Mouse (Mus musculus): ENCODE results near the gene Slc50a1. TPM values are rescaled to one million over a fixed set of nuclear protein-coding genes. Genes with fewer than 3 reads are reported as not detected.

Gene Slc50a1
- total and polyA plus RNA-seq, 3 experiments = 22.5 to 45.9 TPM; not detected in 1

- Histone ChIP-seq H3K4me1 (ENCODE audit: control insufficient read depth in 1 of 2, insufficient read depth in 2 of 2, low read length in 2 of 2) (peaks cover 2 to 8% of the 10 kb centered on the region in 2 experiments; a peak in 2 of 4 replicates), H3K4me3 (ENCODE audit: control insufficient read depth in 1 of 2, insufficient read depth in 1 of 2, low read depth in 2 of 2, low read length in 2 of 2) (no peak overlapping the region), H3K9ac (ENCODE audit: control insufficient read depth, low read depth, low read length, poor library complexity, severe bottlenecking) (no peak overlapping the region), H3K79me2 (ENCODE audit: control insufficient read depth, insufficient read depth, low read length, poor library complexity) (no peaks in the 10 kb centered on the region), H3K9me3 (replicated peaks; ENCODE audit: insufficient read depth, low read length) (no peaks in the 10 kb centered on the region), H3K27ac (ENCODE audit: control insufficient read depth, low read depth, low read length) (no peak overlapping the region), H3K36me3 (ENCODE audit: control insufficient read depth in 1 of 2, insufficient read depth in 2 of 2, low read length in 2 of 2) (peaks cover 0 to 5% of the 10 kb centered on the region in 2 experiments; a peak in 1 of 4 replicates), H3K27me3 (ENCODE audit: control insufficient read depth in 1 of 2, insufficient read depth in 2 of 2, low read length in 2 of 2) (no peaks in the 10 kb centered on the region)
- DNase-seq (ENCODE audit: low read depth, low spot score) = no peak
- no peak for TF ChIP-seq MAZ (IDR thresholded peaks at IDR 0.05; ENCODE audit: low read depth, low read length)
- no peak for TF ChIP-seq UBTF (IDR thresholded peaks at IDR 0.05; ENCODE audit: borderline replicate concordance, insufficient read depth, low read depth, low read length)
- TF ChIP-seq MAFK (IDR thresholded peaks at IDR 0.05; ENCODE audit: borderline replicate concordance, low read depth, low read length) = no peak
- TF ChIP-seq TCF12 (IDR thresholded peaks at IDR 0.05; ENCODE audit: low read depth, low read length) = no peak
- TF ChIP-seq POLR2A (IDR thresholded peaks at IDR 0.05; ENCODE audit: control insufficient read depth in 1 of 2, insufficient read depth in 1 of 2, low read depth in 1 of 2, low read length in 2 of 2, poor library complexity in 1 of 2) = no peak
- TF ChIP-seq CTCF (IDR thresholded peaks at IDR 0.05 in 2 of 3, conservative IDR thresholded peaks at IDR 0.05 in 1 of 3; ENCODE audit: control insufficient read depth in 1 of 3, insufficient read depth in 1 of 3, low read depth in 2 of 3, low read length in 3 of 3, poor library complexity in 1 of 3, severe bottlenecking in 1 of 3) = no peak
- no peak for TF ChIP-seq HCFC1 (IDR thresholded peaks at IDR 0.05; ENCODE audit: low read depth, low read length)
Observed at GRCm38 (mm10) chr3:89219546-89219945, 50.8 kb downstream of the Slc50a1 start.

- no peak overlapping the region for H3K9ac ChIP-seq (ENCODE audit: control insufficient read depth, low read depth, low read length, poor library complexity, severe bottlenecking)
- H3K4me3 ChIP-seq (ENCODE audit: control insufficient read depth in 1 of 2, insufficient read depth in 1 of 2, low read depth in 2 of 2, low read length in 2 of 2) = no peak overlapping the region
- H3K9me3 ChIP-seq (replicated peaks; ENCODE audit: insufficient read depth, low read length) = no peaks in the 10 kb centered on the region
- H3K27ac ChIP-seq (ENCODE audit: control insufficient read depth, low read depth, low read length) = no peak overlapping the region
- peaks cover 0 to 5% of the 10 kb centered on the region in 2 experiments; a peak in 1 of 4 replicates for H3K36me3 ChIP-seq (ENCODE audit: control insufficient read depth in 1 of 2, insufficient read depth in 2 of 2, low read length in 2 of 2)
- peaks cover 2 to 8% of the 10 kb centered on the region in 2 experiments; a peak in 2 of 4 replicates for H3K4me1 ChIP-seq (ENCODE audit: control insufficient read depth in 1 of 2, insufficient read depth in 2 of 2, low read length in 2 of 2)
- DNase-seq (ENCODE audit: low read depth, low spot score) = no peak
- H3K27me3 ChIP-seq (ENCODE audit: control insufficient read depth in 1 of 2, insufficient read depth in 2 of 2, low read length in 2 of 2) = no peaks in the 10 kb centered on the region
- TF ChIP-seq GABPA (IDR thresholded peaks at IDR 0.05; ENCODE audit: low read depth, low read length) = no peak
- no peak for TF ChIP-seq SMC3 (IDR thresholded peaks at IDR 0.05; ENCODE audit: low read depth, low read length)
- TF ChIP-seq SIN3A (IDR thresholded peaks at IDR 0.05; ENCODE audit: low read length) = no peak
- H3K79me2 ChIP-seq (ENCODE audit: control insufficient read depth, insufficient read depth, low read length, poor library complexity) = peaks cover 4% of the 10 kb centered on the region
Observed at GRCm38 (mm10) chr3:89218271-89218670, 52.1 kb downstream of the Slc50a1 start.

Other genes with a start within 250 kb of the Slc50a1 start
- 32.2 and 40.8 TPM in 2 replicates for gene Rusc1, start 177.3 kb downstream of the Slc50a1 start, total RNA-seq (2012; rRNA removed)
- 10 to 100 TPM in 1 of 2 experiments, not detected in 1; 58.9 TPM for gene Rusc1, start 177.3 kb downstream of the Slc50a1 start, polyA plus RNA-seq (2012; ENCODE audit: insufficient read depth in 1 of 2, insufficient read length in 2 of 2, low read depth in 1 of 2, low replicate concordance in 2 of 2, missing spikeins in 1 of 2)
- not detected in 2 replicates for gene Gm43738, start 169.5 kb downstream of the Slc50a1 start, total RNA-seq (2012; rRNA removed)
- not detected for gene Gm43738, start 169.5 kb downstream of the Slc50a1 start, polyA plus RNA-seq (2012; ENCODE audit: insufficient read depth in 1 of 2, insufficient read length in 2 of 2, low read depth in 1 of 2, low replicate concordance in 2 of 2, missing spikeins in 1 of 2)
- 239 and 267 TPM in 2 replicates for gene Fdps, start 168.6 kb downstream of the Slc50a1 start, total RNA-seq (2012; rRNA removed)
- 100 to 1,000 TPM in 1 of 2 experiments, not detected in 1; 226 TPM for gene Fdps, start 168.6 kb downstream of the Slc50a1 start, polyA plus RNA-seq (2012; ENCODE audit: insufficient read depth in 1 of 2, insufficient read length in 2 of 2, low read depth in 1 of 2, low replicate concordance in 2 of 2, missing spikeins in 1 of 2)
- gene Pklr, start 134.4 kb downstream of the Slc50a1 start, total RNA-seq (2012; rRNA removed) = 41.1 and 53.2 TPM in 2 replicates
- gene Pklr, start 134.4 kb downstream of the Slc50a1 start, polyA plus RNA-seq (2012; ENCODE audit: insufficient read depth in 1 of 2, insufficient read length in 2 of 2, low read depth in 1 of 2, low replicate concordance in 2 of 2, missing spikeins in 1 of 2) = 100 to 1,000 TPM; 133 to 185 TPM
- gene Hcn3, start 110.4 kb downstream of the Slc50a1 start, total RNA-seq (2012; rRNA removed) = 4.0 TPM in 2 replicates
- 1 to 10 TPM in 1 of 2 experiments, not detected in 1; 7.4 TPM for gene Hcn3, start 110.4 kb downstream of the Slc50a1 start, polyA plus RNA-seq (2012; ENCODE audit: insufficient read depth in 1 of 2, insufficient read length in 2 of 2, low read depth in 1 of 2, low replicate concordance in 2 of 2, missing spikeins in 1 of 2)
- 27.5 and 28.2 TPM in 2 replicates for gene Clk2, start 105.8 kb downstream of the Slc50a1 start, total RNA-seq (2012; rRNA removed)
- gene Clk2, start 105.8 kb downstream of the Slc50a1 start, polyA plus RNA-seq (2012; ENCODE audit: insufficient read depth in 1 of 2, insufficient read length in 2 of 2, low read depth in 1 of 2, low replicate concordance in 2 of 2, missing spikeins in 1 of 2) = 100 to 1,000 TPM in 1 of 2 experiments, 10 to 100 TPM in 1; 83.6 to 138 TPM
- 78.1 and 101 TPM in 2 replicates for gene Scamp3, start 93.1 kb downstream of the Slc50a1 start, total RNA-seq (2012; rRNA removed)
- 100 to 1,000 TPM in 1 of 2 experiments, not detected in 1; 287 TPM for gene Scamp3, start 93.1 kb downstream of the Slc50a1 start, polyA plus RNA-seq (2012; ENCODE audit: insufficient read depth in 1 of 2, insufficient read length in 2 of 2, low read depth in 1 of 2, low replicate concordance in 2 of 2, missing spikeins in 1 of 2)
- gene Fam189b, start 87.4 kb downstream of the Slc50a1 start, total RNA-seq (2012; rRNA removed) = 6.2 and 7.0 TPM in 2 replicates
- 10 to 100 TPM in 1 of 2 experiments, not detected in 1; 35.3 TPM for gene Fam189b, start 87.4 kb downstream of the Slc50a1 start, polyA plus RNA-seq (2012; ENCODE audit: insufficient read depth in 1 of 2, insufficient read length in 2 of 2, low read depth in 1 of 2, low replicate concordance in 2 of 2, missing spikeins in 1 of 2)
- 42.8 and 49.1 TPM in 2 replicates for gene Gba, start 67.6 kb downstream of the Slc50a1 start, total RNA-seq (2012; rRNA removed)
- gene Gba, start 67.6 kb downstream of the Slc50a1 start, polyA plus RNA-seq (2012; ENCODE audit: insufficient read depth in 1 of 2, insufficient read length in 2 of 2, low read depth in 1 of 2, low replicate concordance in 2 of 2, missing spikeins in 1 of 2) = 10 to 100 TPM in 1 of 2 experiments, not detected in 1; 55.0 TPM
- gene Thbs3, start 55.4 kb downstream of the Slc50a1 start, total RNA-seq (2012; rRNA removed) = 1.8 and 3.4 TPM in 2 replicates
- gene Thbs3, start 55.4 kb downstream of the Slc50a1 start, polyA plus RNA-seq (2012; ENCODE audit: insufficient read depth in 1 of 2, insufficient read length in 2 of 2, low read depth in 1 of 2, low replicate concordance in 2 of 2, missing spikeins in 1 of 2) = 1 to 10 TPM in 1 of 2 experiments, not detected in 1; 4.9 TPM
- 312 and 314 TPM in 2 replicates for gene Mtx1, start 43.5 kb downstream of the Slc50a1 start, total RNA-seq (2012; rRNA removed)
- gene Mtx1, start 43.5 kb downstream of the Slc50a1 start, polyA plus RNA-seq (2012; ENCODE audit: insufficient read depth in 1 of 2, insufficient read length in 2 of 2, low read depth in 1 of 2, low replicate concordance in 2 of 2, missing spikeins in 1 of 2) = 100 to 1,000 TPM in 1 of 2 experiments, not detected in 1; 369 TPM
- 0.04 and 0.13 TPM in 2 replicates for gene Muc1, start 41.5 kb downstream of the Slc50a1 start, total RNA-seq (2012; rRNA removed)
- gene Muc1, start 41.5 kb downstream of the Slc50a1 start, polyA plus RNA-seq (2012; ENCODE audit: insufficient read depth in 1 of 2, insufficient read length in 2 of 2, low read depth in 1 of 2, low replicate concordance in 2 of 2, missing spikeins in 1 of 2) = 1 to 10 TPM in 1 of 2 experiments, not detected in 1; 1.1 TPM
- 171 and 180 TPM in 2 replicates for gene Krtcap2, start 24.6 kb downstream of the Slc50a1 start, total RNA-seq (2012; rRNA removed)
- gene Krtcap2, start 24.6 kb downstream of the Slc50a1 start, polyA plus RNA-seq (2012; ENCODE audit: insufficient read depth in 1 of 2, insufficient read length in 2 of 2, low read depth in 1 of 2, low replicate concordance in 2 of 2, missing spikeins in 1 of 2) = 100 to 1,000 TPM in 1 of 2 experiments, not detected in 1; 497 TPM
- gene Trim46, start 24.3 kb downstream of the Slc50a1 start, total RNA-seq (2012; rRNA removed) = 2.4 and 3.3 TPM in 2 replicates
- 1 to 10 TPM in 1 of 2 experiments, not detected in 1; 7.7 TPM for gene Trim46, start 24.3 kb downstream of the Slc50a1 start, polyA plus RNA-seq (2012; ENCODE audit: insufficient read depth in 1 of 2, insufficient read length in 2 of 2, low read depth in 1 of 2, low replicate concordance in 2 of 2, missing spikeins in 1 of 2)
- 246 and 271 TPM in 2 replicates for gene Dpm3, start 11.2 kb downstream of the Slc50a1 start, total RNA-seq (2012; rRNA removed)
- 100 to 1,000 TPM in 1 of 2 experiments, not detected in 1; 237 TPM for gene Dpm3, start 11.2 kb downstream of the Slc50a1 start, polyA plus RNA-seq (2012; ENCODE audit: insufficient read depth in 1 of 2, insufficient read length in 2 of 2, low read depth in 1 of 2, low replicate concordance in 2 of 2, missing spikeins in 1 of 2)
- gene Efna1, start 10.6 kb upstream of the Slc50a1 start, total RNA-seq (2012; rRNA removed) = not detected in 2 replicates
- gene Efna1, start 10.6 kb upstream of the Slc50a1 start, polyA plus RNA-seq (2012; ENCODE audit: insufficient read depth in 1 of 2, insufficient read length in 2 of 2, low read depth in 1 of 2, low replicate concordance in 2 of 2, missing spikeins in 1 of 2) = not detected
- gene Efna3, start 52.4 kb upstream of the Slc50a1 start, total RNA-seq (2012; rRNA removed) = 0.54 and 0.78 TPM in 2 replicates
- gene Efna3, start 52.4 kb upstream of the Slc50a1 start, polyA plus RNA-seq (2012; ENCODE audit: insufficient read depth in 1 of 2, insufficient read length in 2 of 2, low read depth in 1 of 2, low replicate concordance in 2 of 2, missing spikeins in 1 of 2) = 1 to 10 TPM in 1 of 2 experiments, not detected in 1; 1.2 TPM
- 1.4 and 1.9 TPM in 2 replicates for gene Efna4, start 67.5 kb upstream of the Slc50a1 start, total RNA-seq (2012; rRNA removed)
- 1 to 10 TPM in 1 of 2 experiments, not detected in 1; 4.5 TPM for gene Efna4, start 67.5 kb upstream of the Slc50a1 start, polyA plus RNA-seq (2012; ENCODE audit: insufficient read depth in 1 of 2, insufficient read length in 2 of 2, low read depth in 1 of 2, low replicate concordance in 2 of 2, missing spikeins in 1 of 2)
- gene Adam15, start 79.4 kb upstream of the Slc50a1 start, total RNA-seq (2012; rRNA removed) = 15.3 and 16.9 TPM in 2 replicates
- gene Adam15, start 79.4 kb upstream of the Slc50a1 start, polyA plus RNA-seq (2012; ENCODE audit: insufficient read depth in 1 of 2, insufficient read length in 2 of 2, low read depth in 1 of 2, low replicate concordance in 2 of 2, missing spikeins in 1 of 2) = 10 to 100 TPM in 1 of 2 experiments, not detected in 1; 43.2 TPM
- not detected in 2 replicates for gene Dcst2, start 91.4 kb upstream of the Slc50a1 start, total RNA-seq (2012; rRNA removed)
- gene Dcst2, start 91.4 kb upstream of the Slc50a1 start, polyA plus RNA-seq (2012; ENCODE audit: insufficient read depth in 1 of 2, insufficient read length in 2 of 2, low read depth in 1 of 2, low replicate concordance in 2 of 2, missing spikeins in 1 of 2) = under 1 TPM in 1 of 2 experiments, not detected in 1; 0.06 TPM
- 0.08 TPM in 1 of 2 replicates, not detected in the other for gene Dcst1, start 94.7 kb upstream of the Slc50a1 start, total RNA-seq (2012; rRNA removed)
- under 1 TPM in 1 of 2 experiments, not detected in 1; 0.29 TPM for gene Dcst1, start 94.7 kb upstream of the Slc50a1 start, polyA plus RNA-seq (2012; ENCODE audit: insufficient read depth in 1 of 2, insufficient read length in 2 of 2, low read depth in 1 of 2, low replicate concordance in 2 of 2, missing spikeins in 1 of 2)
- gene Zbtb7b, start 124.2 kb upstream of the Slc50a1 start, total RNA-seq (2012; rRNA removed) = 8.1 and 8.5 TPM in 2 replicates
- gene Zbtb7b, start 124.2 kb upstream of the Slc50a1 start, polyA plus RNA-seq (2012; ENCODE audit: insufficient read depth in 1 of 2, insufficient read length in 2 of 2, low read depth in 1 of 2, low replicate concordance in 2 of 2, missing spikeins in 1 of 2) = 10 to 100 TPM in 1 of 2 experiments, not detected in 1; 20.1 TPM
- not detected in 2 replicates for gene Lenep, start 132.2 kb upstream of the Slc50a1 start, total RNA-seq (2012; rRNA removed)
- gene Lenep, start 132.2 kb upstream of the Slc50a1 start, polyA plus RNA-seq (2012; ENCODE audit: insufficient read depth in 1 of 2, insufficient read length in 2 of 2, low read depth in 1 of 2, low replicate concordance in 2 of 2, missing spikeins in 1 of 2) = not detected
- 38.0 and 42.9 TPM in 2 replicates for gene Flad1, start 141.3 kb upstream of the Slc50a1 start, total RNA-seq (2012; rRNA removed)
- 10 to 100 TPM in 1 of 2 experiments, not detected in 1; 54.2 TPM for gene Flad1, start 141.3 kb upstream of the Slc50a1 start, polyA plus RNA-seq (2012; ENCODE audit: insufficient read depth in 1 of 2, insufficient read length in 2 of 2, low read depth in 1 of 2, low replicate concordance in 2 of 2, missing spikeins in 1 of 2)
- 271 and 292 TPM in 2 replicates for gene Cks1b, start 147.8 kb upstream of the Slc50a1 start, total RNA-seq (2012; rRNA removed)
- 100 to 1,000 TPM; 177 to 438 TPM for gene Cks1b, start 147.8 kb upstream of the Slc50a1 start, polyA plus RNA-seq (2012; ENCODE audit: insufficient read depth in 1 of 2, insufficient read length in 2 of 2, low read depth in 1 of 2, low replicate concordance in 2 of 2, missing spikeins in 1 of 2)
- 41.9 and 49.2 TPM in 2 replicates for gene Shc1, start 147.9 kb upstream of the Slc50a1 start, total RNA-seq (2012; rRNA removed)
- gene Shc1, start 147.9 kb upstream of the Slc50a1 start, polyA plus RNA-seq (2012; ENCODE audit: insufficient read depth in 1 of 2, insufficient read length in 2 of 2, low read depth in 1 of 2, low replicate concordance in 2 of 2, missing spikeins in 1 of 2) = 10 to 100 TPM in 1 of 2 experiments, not detected in 1; 79.8 TPM
- gene Pygo2, start 159.6 kb upstream of the Slc50a1 start, total RNA-seq (2012; rRNA removed) = 50.8 and 61.1 TPM in 2 replicates
- 10 to 100 TPM in 1 of 2 experiments, not detected in 1; 50.3 TPM for gene Pygo2, start 159.6 kb upstream of the Slc50a1 start, polyA plus RNA-seq (2012; ENCODE audit: insufficient read depth in 1 of 2, insufficient read length in 2 of 2, low read depth in 1 of 2, low replicate concordance in 2 of 2, missing spikeins in 1 of 2)
- gene Pbxip1, start 166.1 kb upstream of the Slc50a1 start, total RNA-seq (2012; rRNA removed) = 4.8 and 7.6 TPM in 2 replicates
- 10 to 100 TPM in 1 of 2 experiments, not detected in 1; 10.7 TPM for gene Pbxip1, start 166.1 kb upstream of the Slc50a1 start, polyA plus RNA-seq (2012; ENCODE audit: insufficient read depth in 1 of 2, insufficient read length in 2 of 2, low read depth in 1 of 2, low replicate concordance in 2 of 2, missing spikeins in 1 of 2)
- gene Pmvk, start 184.0 kb upstream of the Slc50a1 start, total RNA-seq (2012; rRNA removed) = 53.6 and 63.6 TPM in 2 replicates
- gene Pmvk, start 184.0 kb upstream of the Slc50a1 start, polyA plus RNA-seq (2012; ENCODE audit: insufficient read depth in 1 of 2, insufficient read length in 2 of 2, low read depth in 1 of 2, low replicate concordance in 2 of 2, missing spikeins in 1 of 2) = 10 to 100 TPM in 1 of 2 experiments, not detected in 1; 75.7 TPM
- gene Kcnn3, start 249.6 kb upstream of the Slc50a1 start, total RNA-seq (2012; rRNA removed) = not detected in 2 replicates
- under 1 TPM in 1 of 2 experiments, not detected in 1; 0.04 TPM for gene Kcnn3, start 249.6 kb upstream of the Slc50a1 start, polyA plus RNA-seq (2012; ENCODE audit: insufficient read depth in 1 of 2, insufficient read length in 2 of 2, low read depth in 1 of 2, low replicate concordance in 2 of 2, missing spikeins in 1 of 2)

Data from MEL (cell line).